In the genomic region with DNA sequence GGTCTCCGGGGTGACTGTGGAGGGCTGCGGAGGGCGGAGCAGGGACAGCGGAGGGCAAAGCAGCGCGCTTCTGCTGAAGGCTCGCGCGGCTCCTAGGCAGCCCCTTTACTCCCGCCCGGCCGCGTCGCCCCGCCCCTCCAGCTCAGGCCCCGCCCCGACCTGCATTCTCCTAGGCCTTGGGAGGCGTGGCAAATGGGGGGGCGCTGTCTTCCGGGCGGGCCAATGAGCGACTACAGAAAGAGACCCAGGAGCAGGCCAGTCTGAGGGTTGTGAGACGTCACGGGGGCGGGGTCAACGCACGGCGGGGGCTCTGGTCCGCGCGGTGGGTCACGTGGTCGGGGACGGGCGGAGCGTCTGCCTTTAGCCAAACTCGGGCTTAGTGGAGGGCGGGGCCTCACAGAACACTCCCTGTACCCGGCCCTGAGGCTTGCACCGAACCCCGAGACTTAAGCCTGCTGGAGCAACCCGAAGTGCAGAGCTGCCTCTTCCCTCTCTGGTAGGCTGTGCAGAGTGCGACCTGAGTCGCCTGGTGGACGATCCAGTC, we compare ENCODE assay signal across 1 mouse cellular context.
TF ChIP-seq lines count a peak whose summit lies in the region.

A gene (minus strand): TSS at position 276 of the 544 bp plus-strand sequence.

TF ChIP-seq in CH12.LX, 34 proteins besides CTCF, POLR2A, EP300 and RAD21 (continued from another document):
- peak; percentile 17; the same call in 1 of the 2 replicates for TF ChIP-seq TCF12 (IDR thresholded peaks at IDR 0.05; ENCODE audit: low read depth, low read length)
